Comparison of ENCODE assay signal across 8 mouse cellular contexts in genomic region chr12:69356546-69357299, GRCm38 (mm10). TPM values are rescaled to one million over a fixed set of nuclear protein-coding genes. Genes with fewer than 3 reads are reported as not detected.
A peak's percentile ranks its signal among the peaks of the same experiment; 100 is the strongest.
DNase-seq lines count a peak whose midpoint lies in the region; ATAC-seq lines count a peak whose summit lies in the region.

TSS of gene Nemf (minus strand) at chr12:69357165.

- H3K9ac ChIP-seq in hindbrain, embryonic 16.5 days (ENCODE audit: low read depth, low read length): peak within 1 kb of the TSS; percentile 86

- H3K4me1 ChIP-seq in hindbrain, embryonic 16.5 days (ENCODE audit: control insufficient read depth, insufficient read depth, low read depth, low read length): peaks cover 7% of the 10 kb centered on the region

- DNase-seq in T-cell, adult 2 months (ENCODE audit: low spot score): peak; percentile 79
- peak; percentile 91 to 96 for DNase-seq in cerebellum, postnatal 36 days
- peak; percentile 91 for DNase-seq in gastrocnemius, adult 18-20 months (ENCODE audit: low spot score)
- DNase-seq in left cerebral cortex, adult 18-20 months (ENCODE audit: low spot score in 2 of 2): peak; percentile 89 to 90
- DNase-seq in right cerebral cortex, adult 18-20 months: peak; percentile 91
- DNase-seq in urinary bladder, postnatal 10 days (ENCODE audit: low spot score): peak; percentile 36

- peak within 1 kb of the TSS; percentile 74 for H3K4me3 ChIP-seq in hindbrain, embryonic 16.5 days (ENCODE audit: low read length)
- H3K4me3 ChIP-seq in macrophage (ENCODE audit: inconsistent target): peak within 1 kb of the TSS; percentile 87

- peaks cover 6% of the 10 kb centered on the region; the same call in 1 of the 2 replicates for H3K36me3 ChIP-seq in hindbrain, embryonic 16.5 days (ENCODE audit: control insufficient read depth, insufficient read depth, low read length)
- peaks cover 17% of the 10 kb centered on the region; the same call in 1 of the 2 replicates for H3K36me3 ChIP-seq in macrophage (ENCODE audit: inconsistent target)

- peaks cover 32% of the 10 kb centered on the region for H3K79me2 ChIP-seq in macrophage (ENCODE audit: inconsistent target)

- H3K4me2 ChIP-seq in hindbrain, embryonic 16.5 days (ENCODE audit: low read length): peak within 1 kb of the TSS; percentile 89

- ATAC-seq in hindbrain, embryonic 16.5 days: peak; percentile 67

- no peaks in the 10 kb centered on the region for H3K27me3 ChIP-seq in hindbrain, embryonic 16.5 days (replicated peaks; ENCODE audit: control insufficient read depth, insufficient read depth, low read length)

- under 1% methylated on average over 49 of the region's 50 CpGs for WGBS in hindbrain, embryonic 16.5 days
- 1% methylated on average over 37 of the region's 50 CpGs for WGBS in macrophage (ENCODE audit: missing documents)

- H3K27ac ChIP-seq in hindbrain, embryonic 16.5 days (ENCODE audit: low read depth, low read length): peak within 1 kb of the TSS; percentile 77
- peak within 1 kb of the TSS; percentile 51 for H3K27ac ChIP-seq in macrophage

- H3K9me3 ChIP-seq in hindbrain, embryonic 16.5 days (ENCODE audit: control insufficient read depth, low read length): no peaks in the 10 kb centered on the region

RNA-seq across cellular contexts. Expression of gene Nemf, which starts in this region (rescaled TPM):
- total RNA-seq in gastrocnemius, adult 18-20 months (2021): 10 to 100 TPM; 18.7 to 20.9 TPM
- 82.4 and 85.0 TPM in 2 replicates for polyA plus RNA-seq in hindbrain, embryonic 16.5 days (2015; fragmentation: Nextera tagmentation; extraction: Ambion mirVana)
- total RNA-seq in left cerebral cortex, adult 18-20 months (2021): 10 to 100 TPM; 47.3 to 49.0 TPM
- 100 to 1,000 TPM; 213 to 440 (median 296) TPM for total RNA-seq in macrophage (2018; cell fraction: chromatin; rRNA removed)
- total RNA-seq in macrophage (2018; cell fraction: cytosol; rRNA removed): 10 to 100 TPM; 15.9 to 30.8 (median 22.9) TPM
- total RNA-seq in macrophage (2018; cell fraction: nucleus; rRNA removed): 100 to 1,000 TPM in 17 of 26 experiments, 10 to 100 TPM in 9; 57.2 to 215 (median 111) TPM
- polyA plus RNA-seq in macrophage (2018): 22.9 to 41.8 TPM (median 30.3 TPM) in 3 replicates

Comparison
In these comparisons a context has a peak if more than half of its experiments do, and no peak if none do; other contexts are left out.
1. Peak in every context shown above with its lines: DNase-seq, ATAC-seq, H3K4me3 ChIP-seq and H3K27ac ChIP-seq.
2. DNase-seq: peak in every context shown above with its lines; median percentile 94 in cerebellum, postnatal 36 days; 91 in gastrocnemius, adult 18-20 months; 91 in right cerebral cortex, adult 18-20 months; 90 in left cerebral cortex, adult 18-20 months; 79 in T-cell, adult 2 months; 36 in urinary bladder, postnatal 10 days.